Mouse (Mus musculus): ENCODE data around the gene Skap1.

DNA sequence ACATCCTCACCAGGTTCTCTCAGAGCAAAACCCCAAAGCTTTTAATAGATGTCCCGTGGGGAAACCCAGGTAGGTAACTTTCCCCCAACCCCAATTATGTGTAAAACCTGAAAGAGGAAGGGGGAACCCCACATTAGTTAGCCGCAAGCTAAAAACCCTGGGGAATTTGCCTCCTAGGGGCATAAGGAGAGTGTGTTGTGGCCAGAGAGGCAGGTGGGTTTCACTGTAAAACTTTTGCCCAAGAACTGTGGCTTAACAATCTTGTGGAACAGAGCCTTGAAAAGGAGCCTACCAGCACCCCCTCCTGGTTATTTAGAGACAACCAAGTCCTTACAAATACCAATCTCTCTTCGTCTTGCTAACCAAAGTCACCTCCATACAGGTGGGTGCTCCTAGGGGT lies 310.1 kb downstream of the Skap1 start:
- TF ChIP-seq GATA1 (IDR thresholded peaks at IDR 0.05; ENCODE audit: borderline replicate concordance, low read length) (no peak), FLI1 (IDR thresholded peaks at IDR 0.05; ENCODE audit: low read length) (no peak)

Measured in megakaryocyte, embryonic 14.5 days (primary cell).